Mouse (Mus musculus) ES-E14 (cell line): Measurements from ENCODE around the gene Lrrn4cl.

Source experiments
- MAFK ChIP-seq: IDR thresholded peaks from 2 replicates; pipeline ENCODE4 v1.6.1; 2014; ENCODE audit warnings: mild to moderate bottlenecking, low read depth, low read length, inconsistent platforms; ENCODE audit not compliant: insufficient read depth
- ZC3H11A ChIP-seq: IDR thresholded peaks from 2 replicates; pipeline ENCODE4 v1.6.1; 2012; ENCODE audit warnings: low read depth, mild to moderate bottlenecking, inconsistent platforms, low read length, borderline replicate concordance

- TF ChIP-seq MAFK (no peak), ZC3H11A (no peak)
These were observed 7.6 kb upstream of the Lrrn4cl start for GRCm38 (mm10) chr19:8842961-8843360.
